Mouse (Mus musculus): Measurements from ENCODE around the gene Cyp2u1. TPM values are rescaled to one million over a fixed set of nuclear protein-coding genes. Genes with fewer than 3 reads are reported as not detected.

Gene Cyp2u1
- polyA plus RNA-seq (2014; fragmentation: Nextera tagmentation; extraction: Ambion mirVana): 8.6 and 9.6 TPM in 2 replicates

DNA sequence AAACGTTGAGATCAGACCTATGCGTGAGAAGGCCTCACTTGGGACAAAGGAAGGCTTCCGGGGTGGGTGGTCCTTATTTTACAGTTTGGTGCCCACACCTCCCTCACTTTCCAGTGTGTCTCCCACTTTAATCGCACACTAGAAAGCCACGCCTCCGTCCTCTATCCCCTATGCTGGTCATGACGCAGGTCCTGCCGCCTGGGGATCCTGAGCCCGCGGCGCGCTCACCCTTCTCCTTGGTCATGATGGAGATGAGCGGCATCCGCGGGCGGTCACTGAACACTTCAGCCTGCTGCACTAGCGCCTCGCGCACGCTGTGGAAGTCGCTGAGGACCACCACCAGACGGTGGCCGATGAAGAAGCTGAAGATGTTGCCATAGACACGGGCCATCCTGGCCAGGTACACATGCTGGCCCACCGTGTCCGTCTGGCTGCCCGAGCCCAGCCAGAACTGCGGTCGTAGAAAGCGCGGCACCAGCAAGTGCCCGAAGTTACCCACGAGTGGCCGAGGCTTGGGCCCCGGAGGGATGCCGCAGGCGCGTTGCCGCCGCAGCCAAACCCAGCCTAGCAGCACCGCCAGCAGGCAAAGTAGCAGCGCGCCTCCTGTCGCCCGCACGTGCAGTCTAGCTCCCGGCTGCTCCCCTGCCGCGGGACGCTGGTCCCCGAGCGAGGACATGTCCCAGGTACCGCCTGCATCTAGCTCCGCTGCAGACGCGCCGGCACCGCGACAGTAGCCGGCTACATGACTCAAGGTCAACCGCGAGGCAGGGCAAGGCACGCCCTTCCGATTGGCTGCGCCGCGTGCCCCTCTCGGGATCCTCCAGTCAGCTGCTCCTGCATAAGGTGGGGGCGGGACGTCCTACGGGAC, at the start of gene Cyp2u1:
Gene Cyp2u1 (minus strand): TSS at position 776 of the 868 bp plus-strand sequence.
- Histone ChIP-seq H3K27me3 (ENCODE audit: control insufficient read depth, insufficient read depth, low read length) (no peaks in the 10 kb centered on the region), H3K27ac (peak within 1 kb of the TSS; percentile 83), H3K36me3 (replicated peaks; ENCODE audit: control insufficient read depth, insufficient read depth) (no peaks in the 10 kb centered on the region; the same call in 1 of the 2 replicates), H3K4me2 (replicated peaks) (peak within 1 kb of the TSS; percentile 69), H3K4me1 (replicated peaks; ENCODE audit: control insufficient read depth, insufficient read depth, low read length) (no peaks in the 10 kb centered on the region; the same call in 1 of the 2 replicates), H3K9me3 (ENCODE audit: control insufficient read depth, low read length) (no peaks in the 10 kb centered on the region), H3K9ac (peak within 1 kb of the TSS; percentile 62), H3K4me3 (replicated peaks; ENCODE audit: low read length) (peak within 1 kb of the TSS; percentile 75)
- ATAC-seq (ENCODE audit: low FRiP score) (peak; percentile 98), DNase-seq (ENCODE audit: low spot score) (peak; percentile 80)
- under 1% methylated on average over 68 of the region's 71 CpGs for WGBS

DNA sequence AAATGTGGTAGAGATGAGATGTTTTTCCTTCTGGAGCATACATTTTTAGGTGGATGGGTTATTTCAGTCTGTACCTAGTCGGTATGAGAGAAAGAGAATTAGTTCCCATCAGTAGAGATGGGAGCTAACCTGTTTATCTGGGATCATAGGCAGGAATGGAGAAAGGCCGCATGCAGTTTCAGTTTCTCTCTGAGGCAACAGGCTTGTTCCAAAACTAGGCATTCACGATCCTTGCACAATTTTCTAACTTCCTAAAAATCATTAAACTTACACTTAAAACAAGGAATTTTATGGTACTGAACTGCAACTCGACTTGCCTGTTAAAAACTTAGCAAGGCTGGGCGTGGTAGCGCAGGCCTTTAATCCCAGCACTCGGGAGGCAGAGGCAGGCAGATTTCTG, 47.5 kb upstream of the Cyp2u1 start:
- 96% methylated on average over 7 of the region's 7 CpGs for WGBS
- DNase-seq (ENCODE audit: low spot score): no peak

DNA sequence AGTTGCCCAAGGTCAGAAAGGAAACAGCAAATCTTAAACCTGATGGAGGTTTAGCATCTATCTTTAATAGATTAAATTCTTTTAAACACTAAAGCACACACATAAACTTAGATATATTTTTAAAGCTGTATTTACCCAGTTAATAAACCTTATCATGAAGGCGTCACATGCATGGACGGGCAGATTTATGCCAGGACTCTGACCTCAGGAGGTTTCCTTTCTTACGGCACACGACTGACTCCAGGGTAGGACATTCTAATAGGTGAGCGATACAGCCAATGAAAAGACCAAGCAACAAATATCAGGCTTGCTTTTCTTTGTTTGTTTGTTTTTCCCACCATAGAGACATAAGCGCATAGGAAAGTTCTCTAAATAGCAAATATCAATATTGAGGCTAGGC, 46.0 kb upstream of the Cyp2u1 start:
- no peaks in the 10 kb centered on the region for H3K36me3 ChIP-seq (replicated peaks; ENCODE audit: control insufficient read depth, insufficient read depth)
- 83% methylated on average over 6 of the region's 6 CpGs for WGBS

More for the DNA sequence above, 47.5 kb upstream of the Cyp2u1 start:
- H3K4me3 ChIP-seq (replicated peaks; ENCODE audit: low read length): no peak overlapping the region
- H3K27me3 ChIP-seq (ENCODE audit: control insufficient read depth, insufficient read depth, low read length): no peaks in the 10 kb centered on the region
- H3K4me1 ChIP-seq (replicated peaks; ENCODE audit: control insufficient read depth, insufficient read depth, low read length): no peaks in the 10 kb centered on the region
- ATAC-seq (ENCODE audit: low FRiP score): no peak
- no peak overlapping the region for H3K9ac ChIP-seq
- no peak overlapping the region for H3K4me2 ChIP-seq (replicated peaks)
- no peaks in the 10 kb centered on the region for H3K36me3 ChIP-seq (replicated peaks; ENCODE audit: control insufficient read depth, insufficient read depth)
- no peak overlapping the region for H3K27ac ChIP-seq
- no peaks in the 10 kb centered on the region for H3K9me3 ChIP-seq (ENCODE audit: control insufficient read depth, low read length)

DNA sequence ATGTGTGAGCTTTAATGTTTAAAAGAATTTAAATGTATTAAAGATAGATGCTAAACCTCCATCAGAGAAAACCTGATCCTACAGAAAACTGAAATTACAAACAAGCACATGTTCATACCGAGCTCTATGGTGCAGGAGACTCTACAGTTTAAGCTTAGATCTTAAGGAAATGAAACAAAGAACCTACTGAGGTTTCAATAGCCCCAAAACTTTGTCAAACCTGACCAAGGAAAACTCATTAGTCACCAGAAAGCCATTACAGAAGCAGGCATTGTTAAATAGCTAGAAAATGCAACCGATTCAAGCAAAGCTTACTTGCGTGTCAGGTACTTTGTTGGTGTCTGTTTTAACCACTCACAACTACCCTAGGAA, 45.5 kb upstream of the Cyp2u1 start:
- H3K9me3 ChIP-seq (ENCODE audit: control insufficient read depth, low read length): no peaks in the 10 kb centered on the region
- H3K4me2 ChIP-seq (replicated peaks): no peak overlapping the region
- H3K27me3 ChIP-seq (ENCODE audit: control insufficient read depth, insufficient read depth, low read length): no peaks in the 10 kb centered on the region
- H3K27ac ChIP-seq: no peak overlapping the region
- H3K4me3 ChIP-seq (replicated peaks; ENCODE audit: low read length): no peak overlapping the region
- no peaks in the 10 kb centered on the region for H3K4me1 ChIP-seq (replicated peaks; ENCODE audit: control insufficient read depth, insufficient read depth, low read length)
- DNase-seq (ENCODE audit: low spot score) (no peak), ATAC-seq (ENCODE audit: low FRiP score) (no peak)
- WGBS: 86% methylated on average over 3 of the region's 3 CpGs
- H3K9ac ChIP-seq: no peak overlapping the region
- H3K36me3 ChIP-seq (replicated peaks; ENCODE audit: control insufficient read depth, insufficient read depth): no peaks in the 10 kb centered on the region

More for the DNA sequence above, 46.0 kb upstream of the Cyp2u1 start:
- ATAC-seq (ENCODE audit: low FRiP score) (no peak), DNase-seq (ENCODE audit: low spot score) (no peak)
- no peak overlapping the region for H3K4me2 ChIP-seq (replicated peaks)
- no peak overlapping the region for H3K9ac ChIP-seq
- H3K27me3 ChIP-seq (ENCODE audit: control insufficient read depth, insufficient read depth, low read length): no peaks in the 10 kb centered on the region
- H3K27ac ChIP-seq: no peak overlapping the region
- H3K9me3 ChIP-seq (ENCODE audit: control insufficient read depth, low read length): no peaks in the 10 kb centered on the region
- H3K4me1 ChIP-seq (replicated peaks; ENCODE audit: control insufficient read depth, insufficient read depth, low read length): no peaks in the 10 kb centered on the region
- no peak overlapping the region for H3K4me3 ChIP-seq (replicated peaks; ENCODE audit: low read length)

DNA sequence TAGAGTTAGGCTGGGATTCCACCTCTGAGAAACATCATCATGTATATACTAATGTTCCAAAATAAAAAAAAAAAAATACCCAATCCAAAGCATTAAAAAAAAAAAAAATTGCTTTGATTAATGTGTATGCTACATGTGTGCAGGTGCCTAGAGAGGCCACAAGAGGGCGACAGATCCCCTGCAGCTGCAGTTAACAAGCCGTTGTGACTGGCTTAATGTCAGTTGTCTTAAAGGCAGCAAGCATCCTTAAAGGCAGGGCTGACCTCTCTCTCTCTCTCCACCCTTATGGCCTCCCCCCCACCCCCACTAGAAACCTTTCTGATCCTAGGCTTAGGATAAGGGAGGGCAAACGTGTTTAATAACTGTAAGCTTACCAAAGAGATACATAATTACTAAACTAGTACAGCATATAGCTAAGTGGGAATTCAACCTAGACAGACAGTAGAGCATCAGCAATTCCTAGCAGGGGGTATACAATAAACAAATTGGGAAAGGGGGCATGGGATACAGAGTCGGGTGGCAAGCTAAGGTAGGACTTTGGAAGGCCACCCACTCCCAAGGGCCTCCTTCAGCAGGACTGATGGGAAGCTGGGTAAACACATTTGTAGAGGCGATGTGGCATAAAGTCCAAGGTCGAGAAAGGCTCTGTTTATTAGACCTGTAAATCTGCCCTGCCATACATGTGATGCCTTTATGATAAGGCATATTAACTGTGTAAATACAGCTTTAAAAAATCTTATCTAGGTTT, 45.0 kb upstream of the Cyp2u1 start:
- ATAC-seq (ENCODE audit: low FRiP score): no peak
- Histone ChIP-seq H3K36me3 (replicated peaks; ENCODE audit: control insufficient read depth, insufficient read depth) (no peaks in the 10 kb centered on the region), H3K9ac (no peak overlapping the region), H3K4me1 (replicated peaks; ENCODE audit: control insufficient read depth, insufficient read depth, low read length) (no peaks in the 10 kb centered on the region), H3K4me3 (replicated peaks; ENCODE audit: low read length) (no peak overlapping the region), H3K27me3 (ENCODE audit: control insufficient read depth, insufficient read depth, low read length) (no peaks in the 10 kb centered on the region), H3K27ac (no peak overlapping the region), H3K4me2 (replicated peaks) (no peak overlapping the region), H3K9me3 (ENCODE audit: control insufficient read depth, low read length) (no peaks in the 10 kb centered on the region)
- 66% methylated on average over 6 of the region's 6 CpGs for WGBS
- DNase-seq (ENCODE audit: low spot score): no peak

DNA sequence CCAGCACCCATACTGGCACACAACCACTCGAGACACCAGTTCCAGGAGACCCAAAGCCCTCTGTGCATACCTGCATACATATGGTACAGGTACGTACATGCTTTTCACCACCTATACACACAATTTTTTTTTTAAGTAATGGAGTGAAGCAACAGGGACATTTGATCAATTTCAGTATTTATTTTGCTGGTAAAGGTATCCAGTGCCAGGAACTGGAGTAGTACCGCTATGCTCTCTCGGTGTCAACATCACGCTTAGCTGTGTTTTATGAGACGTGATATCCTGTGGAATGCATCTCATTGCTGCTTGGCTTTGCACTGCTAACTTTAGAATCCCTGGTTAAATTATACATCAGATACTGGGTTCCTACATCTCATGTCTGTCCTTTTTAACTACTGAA, 42.9 kb upstream of the Cyp2u1 start:
- no peak overlapping the region for H3K4me3 ChIP-seq (replicated peaks; ENCODE audit: low read length)
- no peak for ATAC-seq (ENCODE audit: low FRiP score)
- H3K9me3 ChIP-seq (ENCODE audit: control insufficient read depth, low read length): no peaks in the 10 kb centered on the region
- H3K27me3 ChIP-seq (ENCODE audit: control insufficient read depth, insufficient read depth, low read length): no peaks in the 10 kb centered on the region
- DNase-seq (ENCODE audit: low spot score): no peak
- no peak overlapping the region for H3K27ac ChIP-seq
- no peak overlapping the region for H3K9ac ChIP-seq
- H3K4me1 ChIP-seq (replicated peaks; ENCODE audit: control insufficient read depth, insufficient read depth, low read length): no peaks in the 10 kb centered on the region
- 93% methylated on average over 6 of the region's 6 CpGs for WGBS
- no peaks in the 10 kb centered on the region for H3K36me3 ChIP-seq (replicated peaks; ENCODE audit: control insufficient read depth, insufficient read depth)
- no peak overlapping the region for H3K4me2 ChIP-seq (replicated peaks)

DNA sequence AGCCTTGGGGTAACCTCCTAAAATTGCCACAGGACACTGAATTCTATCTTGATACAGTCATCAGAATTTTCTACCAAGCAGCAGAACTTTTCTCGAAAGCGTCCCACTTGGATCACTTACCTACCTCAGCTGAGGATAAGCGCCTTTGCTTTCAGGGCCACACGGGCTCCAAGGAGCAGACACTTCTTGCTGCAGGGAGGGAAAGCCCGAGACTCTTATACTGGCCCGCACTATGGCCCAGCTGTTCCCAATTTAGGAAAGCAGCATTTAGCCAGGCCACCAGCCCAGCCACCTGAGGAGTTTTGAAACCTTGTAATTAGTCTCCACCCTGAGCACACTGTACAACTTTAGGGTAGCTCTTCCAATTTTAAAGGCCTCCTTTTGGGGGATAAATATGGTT, 40.3 kb upstream of the Cyp2u1 start:
- Histone ChIP-seq H3K27me3 (ENCODE audit: control insufficient read depth, insufficient read depth, low read length) (no peaks in the 10 kb centered on the region), H3K9me3 (ENCODE audit: control insufficient read depth, low read length) (no peaks in the 10 kb centered on the region), H3K4me1 (replicated peaks; ENCODE audit: control insufficient read depth, insufficient read depth, low read length) (no peaks in the 10 kb centered on the region)

GRCm38 (mm10) chr3:131340885-131341284, 37.9 kb upstream of the Cyp2u1 start:
- Histone ChIP-seq H3K4me3 (replicated peaks; ENCODE audit: low read length) (no peak overlapping the region), H3K4me1 (replicated peaks; ENCODE audit: control insufficient read depth, insufficient read depth, low read length) (no peaks in the 10 kb centered on the region), H3K9ac (no peak overlapping the region), H3K9me3 (ENCODE audit: control insufficient read depth, low read length) (no peaks in the 10 kb centered on the region), H3K4me2 (replicated peaks) (no peak overlapping the region), H3K36me3 (replicated peaks; ENCODE audit: control insufficient read depth, insufficient read depth) (no peaks in the 10 kb centered on the region), H3K27me3 (ENCODE audit: control insufficient read depth, insufficient read depth, low read length) (no peaks in the 10 kb centered on the region), H3K27ac (no peak overlapping the region)
- 82% methylated on average over 3 of the region's 3 CpGs for WGBS
- no peak for DNase-seq (ENCODE audit: low spot score)
- ATAC-seq (ENCODE audit: low FRiP score): no peak

More for the DNA sequence above, 40.3 kb upstream of the Cyp2u1 start:
- H3K4me3 ChIP-seq (replicated peaks; ENCODE audit: low read length): no peak overlapping the region
- ATAC-seq (ENCODE audit: low FRiP score): no peak
- no peak overlapping the region for H3K27ac ChIP-seq
- no peak for DNase-seq (ENCODE audit: low spot score)
- H3K9ac ChIP-seq: no peak overlapping the region
- H3K4me2 ChIP-seq (replicated peaks): no peak overlapping the region
- WGBS: 82% methylated on average over 6 of the region's 6 CpGs
- H3K36me3 ChIP-seq (replicated peaks; ENCODE audit: control insufficient read depth, insufficient read depth): no peaks in the 10 kb centered on the region

- no peak overlapping the region for H3K9ac ChIP-seq
- H3K27me3 ChIP-seq (ENCODE audit: control insufficient read depth, insufficient read depth, low read length): no peaks in the 10 kb centered on the region
- H3K4me2 ChIP-seq (replicated peaks): no peak overlapping the region
- H3K36me3 ChIP-seq (replicated peaks; ENCODE audit: control insufficient read depth, insufficient read depth): no peaks in the 10 kb centered on the region
- ATAC-seq (ENCODE audit: low FRiP score) (no peak), DNase-seq (ENCODE audit: low spot score) (no peak)
- H3K27ac ChIP-seq: no peak overlapping the region
- WGBS: 56% methylated on average over 4 of the region's 4 CpGs
- no peaks in the 10 kb centered on the region for H3K4me1 ChIP-seq (replicated peaks; ENCODE audit: control insufficient read depth, insufficient read depth, low read length)
- H3K9me3 ChIP-seq (ENCODE audit: control insufficient read depth, low read length): no peaks in the 10 kb centered on the region
- no peak overlapping the region for H3K4me3 ChIP-seq (replicated peaks; ENCODE audit: low read length)
Measured at GRCm38 (mm10) chr3:131339280-131339679, 36.3 kb upstream of the Cyp2u1 start.
